Mouse (Mus musculus) heart, embryonic 16.5 days (tissue): ENCODE measurements at regions not wholly inside any gene's neighbourhood (a gene's known extent, or its start where the extent isn't known, plus 50 kb on each side); places are given as distances from the start of the nearest gene placed in this dataset.

Source experiments
- ATAC-seq: fragments of 200-750 bp; cut with Nextera tagmentation; replicated peaks from 2 replicates; pipeline ENCODE4 v1.8.0; 2017; ENCODE audit warnings: moderate number of reproducible peaks; ENCODE audit not compliant: insufficient read depth, low FRiP score; ENCODE audit errors: extremely low read depth
- H3K27ac ChIP-seq: fragments of 300-500 bp; sonication (generic); 2 replicates; pipeline ENCODE4 v1.5.1; 2014; ENCODE audit warnings: mild to moderate bottlenecking, low read length, control low read depth, moderate library complexity
- H3K27me3 ChIP-seq: fragments of 300-500 bp; sonication (generic); 2 replicates; pipeline ENCODE4 v1.6.1; 2014; ENCODE audit warnings: low read length, mixed read lengths; ENCODE audit not compliant: control insufficient read depth, insufficient read depth
- H3K36me3 ChIP-seq: fragments of 300-500 bp; sonication (generic); 2 replicates; pipeline ENCODE4 v1.6.1; 2014; ENCODE audit not compliant: control insufficient read depth, insufficient read depth
- H3K4me1 ChIP-seq: fragments of 300-500 bp; sonication (generic); 2 replicates; pipeline ENCODE4 v1.6.1; 2014; ENCODE audit warnings: low read length, mixed read lengths; ENCODE audit not compliant: control insufficient read depth, insufficient read depth
- H3K4me2 ChIP-seq: fragments of 300-500 bp; sonication (generic); 2 replicates; pipeline ENCODE4 v1.6.1; 2014; ENCODE audit warnings: low read depth, mild to moderate bottlenecking, control low read depth, low read length
- H3K4me3 ChIP-seq: fragments of 300-500 bp; sonication (generic); 2 replicates; pipeline ENCODE4 v1.5.1; 2014; ENCODE audit warnings: mild to moderate bottlenecking, control low read depth, low read length
- H3K9ac ChIP-seq: fragments of 300-500 bp; sonication (generic); 2 replicates; pipeline ENCODE4 v1.6.1; 2014; ENCODE audit warnings: low read length, control low read depth
- H3K9me3 ChIP-seq: fragments of 300-500 bp; sonication (generic); replicated peaks from 2 replicates; pipeline ENCODE4 v1.6.1; 2016; ENCODE audit warnings: low read length; ENCODE audit not compliant: control insufficient read depth
- WGBS: fragments of 180-500 bp; shearing (Covaris S2); extraction: QIAGEN DNeasy Blood & Tissue Kit; methylation state at CpG from one replicate; pipeline ENCODE4 v1.1.7; 2014; 5-methylcytosine and 5-hydroxymethylcytosine counted together

GRCm38 (mm10) chr11:17807851-17808250 lies 145.8 kb downstream of the Etaa1 start:
- Histone ChIP-seq H3K9me3 (no peaks in the 10 kb centered on the region), H3K9ac (no peak overlapping the region), H3K4me2 (no peak overlapping the region), H3K36me3 (no peaks in the 10 kb centered on the region), H3K27me3 (no peaks in the 10 kb centered on the region), H3K4me1 (no peaks in the 10 kb centered on the region), H3K4me3 (no peak overlapping the region), H3K27ac (no peak overlapping the region)
- 79% methylated on average over 3 of the region's 3 CpGs for WGBS
- ATAC-seq, result no peak

GRCm38 (mm10) chr11:17811829-17812559 lies 141.7 kb downstream of the Etaa1 start:
- Histone ChIP-seq H3K4me1 (no peaks in the 10 kb centered on the region), H3K27me3 (no peaks in the 10 kb centered on the region), H3K4me3 (no peak overlapping the region), H3K9me3 (no peaks in the 10 kb centered on the region), H3K36me3 (no peaks in the 10 kb centered on the region), H3K9ac (no peak overlapping the region), H3K27ac (no peak overlapping the region), H3K4me2 (no peak overlapping the region)
- ATAC-seq, result no peak
- 77% methylated on average over 8 of the region's 8 CpGs for WGBS

- ATAC-seq, result no peak
- no peaks in the 10 kb centered on the region for H3K9me3 ChIP-seq
- 54% methylated on average over 2 of the region's 2 CpGs for WGBS
These were observed 111.0 kb downstream of the Etaa1 start for GRCm38 (mm10) chr11:17842642-17843041.

GRCm38 (mm10) chr11:17852405-17852804 lies 101.3 kb downstream of the Etaa1 start:
- H3K4me2 ChIP-seq, result no peak overlapping the region
- H3K36me3 ChIP-seq, result no peaks in the 10 kb centered on the region
- no peak for ATAC-seq
- WGBS, result 44% methylated on average over 7 of the region's 7 CpGs
- no peak overlapping the region for H3K27ac ChIP-seq
- no peak overlapping the region for H3K9ac ChIP-seq
- H3K4me1 ChIP-seq, result no peaks in the 10 kb centered on the region
- no peaks in the 10 kb centered on the region for H3K27me3 ChIP-seq
- H3K9me3 ChIP-seq, result no peaks in the 10 kb centered on the region
- no peak overlapping the region for H3K4me3 ChIP-seq

More at GRCm38 (mm10) chr11:17842642-17843041, 111.0 kb downstream of the Etaa1 start:
- H3K9ac ChIP-seq, result no peak overlapping the region
- no peaks in the 10 kb centered on the region for H3K27me3 ChIP-seq
- no peak overlapping the region for H3K4me3 ChIP-seq
- H3K4me1 ChIP-seq, result no peaks in the 10 kb centered on the region
- H3K36me3 ChIP-seq, result no peaks in the 10 kb centered on the region
- no peak overlapping the region for H3K4me2 ChIP-seq
- H3K27ac ChIP-seq, result no peak overlapping the region

GRCm38 (mm10) chr11:17853246-17853804 lies 100.3 kb downstream of the Etaa1 start:
- Histone ChIP-seq H3K9ac (no peak overlapping the region), H3K4me3 (no peak overlapping the region), H3K4me1 (no peaks in the 10 kb centered on the region), H3K9me3 (no peaks in the 10 kb centered on the region), H3K27me3 (no peaks in the 10 kb centered on the region), H3K36me3 (no peaks in the 10 kb centered on the region), H3K4me2 (no peak overlapping the region), H3K27ac (no peak overlapping the region)
- ATAC-seq, result no peak
- 79% methylated on average over 8 of the region's 8 CpGs for WGBS

GRCm38 (mm10) chr11:17853832-17854231 lies 99.8 kb downstream of the Etaa1 start:
- Histone ChIP-seq H3K4me2 (no peak overlapping the region), H3K9me3 (no peaks in the 10 kb centered on the region), H3K27ac (no peak overlapping the region), H3K36me3 (no peaks in the 10 kb centered on the region), H3K4me3 (no peak overlapping the region), H3K27me3 (no peaks in the 10 kb centered on the region), H3K9ac (no peak overlapping the region), H3K4me1 (no peaks in the 10 kb centered on the region)
- ATAC-seq, result no peak
- 71% methylated on average over 3 of the region's 3 CpGs for WGBS

- peaks cover 7% of the 10 kb centered on the region for H3K4me1 ChIP-seq
- H3K36me3 ChIP-seq, result no peaks in the 10 kb centered on the region
- H3K4me2 ChIP-seq, result peak overlapping the region; percentile 21; the same call in 1 of the 2 replicates
- H3K9ac ChIP-seq, result no peak overlapping the region
- peak; percentile 45; the same call in 1 of the 2 replicates for ATAC-seq
- no peaks in the 10 kb centered on the region for H3K27me3 ChIP-seq
- no peaks in the 10 kb centered on the region for H3K9me3 ChIP-seq
- no peak overlapping the region for H3K4me3 ChIP-seq
- 18% methylated on average over 9 of the region's 9 CpGs for WGBS
- peak overlapping the region; percentile 23; the same call in 1 of the 2 replicates for H3K27ac ChIP-seq
These were observed 94.1 kb downstream of the Etaa1 start for GRCm38 (mm10) chr11:17859364-17860131.

GRCm38 (mm10) chr11:17864833-17865397 lies 88.8 kb downstream of the Etaa1 start:
- H3K27ac ChIP-seq, result no peak overlapping the region
- H3K4me2 ChIP-seq, result no peak overlapping the region
- H3K4me1 ChIP-seq, result no peaks in the 10 kb centered on the region
- no peaks in the 10 kb centered on the region for H3K36me3 ChIP-seq
- no peaks in the 10 kb centered on the region for H3K27me3 ChIP-seq
- H3K9me3 ChIP-seq, result no peaks in the 10 kb centered on the region
- 19% methylated on average over 4 of the region's 4 CpGs for WGBS
- H3K9ac ChIP-seq, result no peak overlapping the region
- H3K4me3 ChIP-seq, result no peak overlapping the region
- no peak for ATAC-seq

GRCm38 (mm10) chr11:17870690-17871089 lies 83.0 kb downstream of the Etaa1 start:
- Histone ChIP-seq H3K4me3 (no peak overlapping the region), H3K4me1 (no peaks in the 10 kb centered on the region)
- ATAC-seq, result no peak

More at GRCm38 (mm10) chr11:17870690-17871089, 83.0 kb downstream of the Etaa1 start:
- Histone ChIP-seq H3K36me3 (no peaks in the 10 kb centered on the region), H3K27me3 (no peaks in the 10 kb centered on the region), H3K9me3 (no peaks in the 10 kb centered on the region), H3K9ac (no peak overlapping the region), H3K27ac (no peak overlapping the region), H3K4me2 (no peak overlapping the region)
- WGBS, result 76% methylated on average over 2 of the region's 2 CpGs
